Mouse (Mus musculus) mouse trophoblast stem cell (cell line): Measurements from ENCODE around the gene Tob2.

ENCODE experiments used
- in situ Hi-C, 2 experiments: fragments of 300-500 bp; cut with MseI, MboI; formaldehyde crosslinking; loops; 2 replicates in 1 of 2; 3 replicates in 1 of 2; pipeline ENCODE4 v1.15.1; 2025

The Tob2 gene

DNA sequence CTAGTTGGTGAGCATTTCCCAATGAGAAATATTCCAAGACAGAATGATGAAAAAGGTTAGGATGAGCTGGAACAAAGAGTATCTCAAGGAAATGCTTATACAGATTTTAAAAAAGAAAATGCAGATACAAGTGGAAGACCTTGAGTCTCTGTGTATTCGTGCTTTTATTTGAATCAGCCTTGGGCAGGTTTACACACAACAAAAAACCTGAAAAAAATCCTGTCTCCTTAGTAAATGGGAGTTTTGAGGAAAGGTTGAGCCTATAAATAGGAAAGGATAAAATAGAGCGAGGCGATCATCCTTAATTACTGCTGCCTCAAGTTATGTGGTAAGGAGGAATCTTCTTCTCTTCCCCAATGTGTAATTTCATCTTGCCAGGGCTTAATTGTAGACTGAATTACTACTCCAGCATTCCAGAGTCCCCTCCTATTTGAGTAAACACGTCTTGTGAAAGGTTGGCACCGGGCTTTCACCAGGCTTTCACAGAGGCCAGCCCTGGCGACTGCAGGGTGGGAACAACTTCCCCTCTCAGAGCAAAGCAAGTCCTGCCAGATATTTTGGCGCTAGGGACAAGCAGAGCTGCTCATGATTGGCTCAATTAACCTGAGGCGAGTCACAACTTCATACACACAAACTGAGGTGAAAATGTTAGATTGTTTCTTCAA is 2.0 kb upstream of the Tob2 start:
- in situ Hi-C loops, result no loop called here

DNA sequence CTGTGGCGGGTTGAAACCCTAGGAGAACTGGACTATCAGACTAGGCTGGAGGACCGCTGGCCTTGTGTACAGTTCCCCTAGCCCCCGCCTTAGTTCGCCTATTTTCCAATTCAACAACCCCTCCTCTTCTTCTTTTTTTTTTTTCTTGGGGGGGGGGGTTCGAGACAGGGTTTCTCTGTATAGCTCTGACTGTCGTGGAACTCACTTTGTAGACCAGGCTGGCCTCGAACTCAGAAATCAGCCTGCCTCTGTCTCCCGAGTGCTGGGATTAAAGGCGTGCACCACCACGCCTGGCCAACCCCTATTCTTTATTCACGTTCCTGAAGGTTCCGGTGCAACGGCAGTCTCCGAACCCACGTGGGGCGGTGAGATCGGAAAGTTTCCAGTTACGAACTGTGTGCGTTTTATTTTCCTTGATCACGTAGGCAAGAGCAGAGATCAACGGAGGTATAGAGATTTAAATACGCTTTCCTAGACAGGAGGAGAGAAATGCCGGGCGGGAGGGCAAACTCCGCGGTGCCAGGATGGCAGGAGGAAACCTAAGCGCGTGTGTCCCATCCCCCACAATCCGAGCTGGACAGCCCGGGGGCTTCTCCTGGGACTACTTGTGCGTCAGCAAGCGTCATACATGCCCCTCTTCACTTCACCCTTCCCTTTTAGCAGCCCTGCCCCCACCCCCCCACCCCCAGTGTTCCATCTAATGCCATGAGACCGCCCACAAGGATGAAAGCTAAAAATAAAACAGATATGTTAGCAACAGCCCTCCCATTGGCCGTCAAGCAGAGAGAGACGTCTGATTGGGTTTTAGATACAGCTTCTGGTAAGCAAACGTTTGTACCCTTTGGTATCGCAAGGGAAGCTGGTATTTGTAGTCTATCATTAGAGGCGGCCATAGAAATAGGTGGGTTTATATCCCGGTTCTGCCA is 997 bp upstream of the Tob2 start:
- in situ Hi-C loops, result no loop called here

DNA sequence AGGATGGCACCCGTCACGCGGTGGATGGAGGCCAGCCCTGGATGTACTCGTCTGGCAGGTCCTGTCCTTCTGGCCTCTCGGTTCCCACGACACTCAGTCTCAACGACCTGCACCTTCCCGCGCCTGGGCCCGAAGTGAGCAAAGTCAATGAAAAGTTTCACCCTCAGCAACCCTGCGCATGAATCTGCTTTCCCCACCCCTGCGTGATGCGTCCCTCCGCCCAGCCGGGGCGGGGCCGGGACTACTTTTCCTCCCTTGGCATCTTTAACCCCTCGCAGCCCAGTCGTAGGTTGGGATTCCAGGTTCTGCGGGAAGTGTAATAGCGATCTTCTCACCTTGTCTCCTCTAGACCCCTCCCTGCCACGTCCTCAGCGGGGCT is 469 bp downstream of the Tob2 start:
- in situ Hi-C loops, result no loop called here

DNA sequence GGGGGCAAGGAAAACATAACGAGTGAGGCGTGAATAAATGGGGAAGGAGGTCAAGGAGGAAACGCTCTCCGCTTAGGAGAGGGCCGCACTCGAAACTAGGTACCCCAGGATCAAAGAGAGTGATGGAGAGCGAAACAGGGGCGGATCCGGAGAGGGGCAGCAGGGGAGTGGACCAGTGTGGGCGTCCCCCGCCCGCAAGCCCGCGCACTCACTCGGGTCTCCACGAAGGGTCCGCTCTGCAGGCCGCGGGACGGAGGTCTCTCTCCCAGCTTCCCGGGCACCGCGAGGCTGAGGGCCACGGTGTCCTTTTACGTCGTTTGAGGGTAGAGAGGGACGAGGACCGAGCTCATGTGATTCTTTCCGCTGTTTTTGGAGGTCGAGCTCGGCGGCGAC is 876 bp downstream of the Tob2 start:
- in situ Hi-C loops, result no loop called here

DNA sequence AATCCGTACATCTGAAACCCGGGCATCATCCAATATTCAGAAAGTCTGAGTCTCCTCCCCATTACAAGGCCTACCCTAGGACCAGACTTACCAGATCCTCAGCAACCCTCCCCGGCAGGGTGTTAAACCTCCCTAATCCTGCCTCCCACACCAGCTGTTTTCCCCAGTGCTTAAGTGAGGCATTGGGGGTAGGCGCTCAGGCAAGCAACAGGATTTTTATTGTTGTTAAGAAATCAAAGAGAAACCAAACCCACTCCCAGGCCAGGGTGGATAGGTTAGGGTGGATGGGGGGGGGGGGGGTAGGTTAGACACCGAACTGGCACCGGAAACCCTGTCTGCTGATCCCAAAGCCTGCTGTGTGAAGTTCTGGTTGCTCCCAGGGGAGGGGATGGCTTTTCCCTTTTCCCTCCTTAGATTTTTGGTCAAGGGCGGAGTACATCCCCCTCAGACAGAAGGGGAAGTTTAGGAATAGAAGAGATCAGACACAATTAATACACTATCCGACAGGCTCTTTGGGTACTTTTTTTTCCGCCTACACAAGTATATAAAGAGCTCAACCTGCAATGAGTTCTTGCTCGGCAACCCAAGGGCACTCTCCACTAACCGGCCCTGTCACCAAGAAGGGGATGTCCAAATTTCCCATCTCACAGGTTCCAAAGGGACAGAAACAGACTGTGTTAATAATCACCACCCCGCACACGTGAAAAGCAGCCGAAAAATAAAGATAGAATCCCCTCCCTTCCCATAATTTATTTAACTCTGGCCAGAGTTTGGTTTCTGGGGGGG is 1.5 kb downstream of the Tob2 start:
- in situ Hi-C loops, result no loop called here

DNA sequence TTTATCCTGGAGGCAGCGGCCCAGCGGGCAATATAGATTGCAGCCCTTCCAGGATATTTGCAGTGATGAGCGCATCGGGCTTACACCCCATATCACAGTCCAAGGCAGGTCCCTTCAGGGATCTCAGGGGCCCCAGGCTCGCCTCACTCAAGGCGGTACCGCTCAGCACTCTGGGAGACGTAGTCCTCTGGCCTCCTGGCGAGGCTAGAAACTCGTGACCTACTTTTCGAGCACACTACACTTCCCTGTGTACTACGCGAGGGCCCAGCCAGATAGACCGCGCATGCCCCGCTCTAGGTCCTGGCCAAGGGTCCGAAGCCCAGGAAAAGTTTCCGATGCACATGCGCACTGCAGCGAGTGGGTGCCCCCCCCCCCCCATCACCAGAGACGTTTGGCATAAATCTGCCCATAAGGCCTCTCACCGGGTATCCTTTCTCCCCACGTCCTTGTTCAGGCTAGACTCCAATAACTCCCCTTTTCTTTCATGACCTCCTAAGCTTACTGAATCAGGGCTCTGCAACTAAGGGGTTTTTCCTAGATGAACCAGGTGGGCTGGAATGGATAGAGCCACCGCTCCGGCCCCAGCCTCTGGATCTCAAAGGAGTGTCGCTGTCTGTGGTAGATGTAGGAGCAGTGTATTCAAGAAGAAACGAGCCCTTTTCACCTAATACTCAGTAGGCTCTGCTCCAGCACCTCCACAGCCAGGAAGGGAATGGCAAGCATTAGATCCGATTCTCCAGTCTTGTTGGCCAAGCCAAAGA is 2.4 kb downstream of the Tob2 start:
- in situ Hi-C loops, result no loop called here

DNA sequence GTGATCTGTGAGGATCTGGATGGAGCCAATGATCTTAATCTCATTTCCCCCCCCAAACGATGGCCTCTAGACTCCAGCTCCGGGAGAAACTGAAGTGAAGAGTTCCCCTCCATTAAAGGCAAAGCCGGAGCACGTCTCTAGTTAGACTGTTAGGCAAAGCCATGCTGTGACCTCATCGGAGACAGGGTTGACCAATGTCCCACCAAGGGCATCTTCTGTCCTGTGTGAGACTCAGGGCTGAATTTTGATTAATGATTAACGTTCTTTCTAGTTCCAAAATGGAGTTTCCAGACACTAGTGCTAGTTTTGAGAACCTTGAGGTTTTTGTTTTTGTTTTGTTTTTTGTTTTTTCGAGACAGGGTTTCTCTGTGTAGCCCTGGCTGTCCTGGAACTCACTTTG is 5.5 kb downstream of the Tob2 start:
- in situ Hi-C loops, result no loop called here

DNA sequence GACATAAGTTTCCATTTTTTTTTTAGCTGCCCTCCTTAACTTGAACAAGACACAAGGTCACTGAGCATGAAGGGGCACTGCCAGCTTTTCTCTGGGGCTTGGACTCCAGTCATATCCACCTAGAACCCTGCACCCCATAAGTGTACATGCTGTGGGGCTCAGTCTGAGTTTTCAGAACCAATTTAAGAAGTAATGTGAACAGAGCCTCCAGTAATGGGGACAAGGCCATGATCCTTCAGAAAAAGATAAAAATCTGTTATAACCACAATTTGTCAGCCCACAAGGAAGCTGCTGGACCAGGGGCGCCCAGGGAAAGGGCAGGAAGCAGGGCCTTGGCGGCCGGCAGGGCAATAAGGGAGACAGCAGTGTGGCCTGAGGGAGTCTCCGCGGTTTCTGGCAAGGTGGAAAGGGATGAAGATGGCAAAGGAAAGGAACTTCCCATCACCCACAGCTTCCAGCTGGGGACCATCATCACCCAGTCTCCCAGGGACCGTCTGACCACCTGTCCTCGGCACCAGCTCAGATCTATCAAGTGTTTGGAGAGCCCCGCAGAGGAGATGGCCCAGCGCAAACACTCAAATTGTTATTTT is 6.1 kb downstream of the Tob2 start:
- in situ Hi-C loops, result no loop called here

DNA sequence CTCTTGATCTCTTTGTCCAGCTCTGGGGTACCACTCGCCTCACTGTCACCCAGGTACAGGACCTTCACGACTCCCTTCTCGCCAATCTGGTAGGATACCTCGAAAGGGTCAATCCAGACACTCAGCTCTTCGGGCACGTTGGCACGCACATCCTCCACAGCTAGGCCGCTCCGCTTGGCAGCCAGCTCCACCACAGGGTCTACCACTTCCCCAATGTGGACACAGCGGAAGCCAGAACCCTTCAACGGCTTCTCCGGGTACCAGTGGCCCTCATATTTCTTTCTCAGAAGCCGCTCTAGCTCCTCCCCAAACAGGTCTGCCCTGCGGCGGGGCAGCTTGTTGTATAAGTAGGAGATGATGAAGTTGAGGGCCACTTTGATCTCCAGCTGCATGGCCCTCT is 7.2 kb downstream of the Tob2 start:
- in situ Hi-C loops, result no loop called here

DNA sequence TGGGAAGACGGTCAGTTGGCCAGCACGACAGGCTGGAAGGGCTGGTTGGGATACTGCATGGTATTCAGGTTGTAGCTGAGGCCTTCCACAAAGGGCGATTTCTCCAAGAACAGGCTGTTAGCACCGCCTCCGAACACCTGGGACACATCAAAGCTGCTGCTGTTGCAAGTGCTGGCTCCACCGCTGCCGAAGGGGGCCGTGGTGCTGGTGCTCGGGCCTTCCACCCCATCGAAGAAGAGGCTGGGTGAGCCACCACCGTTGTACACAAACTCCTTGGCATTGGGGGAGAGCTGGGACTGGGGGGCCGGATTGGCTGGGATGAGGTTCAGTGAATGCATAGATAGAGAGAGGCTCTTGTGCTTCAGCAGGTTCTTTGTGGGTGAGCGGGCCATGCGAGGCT is 7.9 kb downstream of the Tob2 start:
- in situ Hi-C loops, result no loop called here

DNA sequence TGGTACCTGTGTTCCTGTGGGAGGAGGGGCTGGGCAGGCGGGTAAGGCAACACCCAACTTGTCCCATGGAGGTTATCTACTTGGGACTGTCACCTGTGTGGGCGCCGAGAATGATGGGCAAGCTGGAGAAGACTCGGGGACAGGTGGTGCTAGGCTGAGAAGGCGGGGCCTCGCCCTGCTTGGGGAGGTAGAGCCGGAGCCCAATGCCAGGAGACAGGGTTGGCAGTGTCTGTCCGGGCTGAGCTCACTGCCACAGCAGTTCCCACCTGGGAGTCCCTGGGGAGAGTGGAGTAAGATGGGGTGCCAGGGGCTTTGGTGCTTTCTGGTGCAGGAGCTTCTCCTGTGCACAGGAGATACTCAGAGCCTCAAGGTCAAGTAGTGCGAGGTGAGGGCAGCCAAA is 9.5 kb downstream of the Tob2 start:
- in situ Hi-C loops, result no loop called here

DNA sequence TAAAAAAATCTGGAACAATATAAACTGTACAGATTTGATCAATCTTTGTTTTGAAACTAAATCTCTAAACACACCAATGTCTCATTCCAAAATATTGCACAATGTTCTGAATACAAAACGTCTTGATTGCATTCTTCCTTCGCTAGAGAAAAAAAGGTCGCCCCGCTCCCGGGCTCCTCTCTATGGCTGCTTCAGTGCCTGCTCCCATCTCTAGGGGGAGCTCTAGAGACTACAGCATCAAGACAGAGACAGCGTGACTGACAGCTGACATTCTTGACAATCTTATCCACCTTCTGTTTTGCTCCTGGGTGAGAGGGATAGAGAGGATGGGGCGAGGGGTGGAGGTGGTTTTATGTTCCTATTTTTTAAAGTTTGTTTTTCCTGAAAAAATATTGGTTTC is 10.3 kb downstream of the Tob2 start:
- in situ Hi-C loops, result no loop called here

DNA sequence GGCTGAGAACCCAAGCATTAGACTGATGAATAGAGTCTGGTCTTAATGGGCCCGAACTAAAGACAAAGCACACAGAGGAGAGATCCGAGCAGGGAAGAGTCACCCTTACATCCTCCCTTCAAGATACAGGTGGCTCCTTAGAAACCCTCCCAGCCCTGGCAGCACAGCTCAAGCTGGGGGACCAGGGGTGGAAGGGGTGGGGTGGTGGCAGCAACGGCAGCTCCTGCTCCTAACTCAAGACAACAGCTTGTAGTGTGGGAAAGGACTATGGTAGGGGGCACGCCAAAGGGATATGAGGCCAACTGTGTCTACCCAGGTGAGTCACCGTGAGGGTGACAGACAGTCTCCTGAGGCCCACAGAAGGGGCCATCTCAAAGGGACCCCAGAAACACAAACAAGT is 10.7 kb downstream of the Tob2 start:
- in situ Hi-C loops, result no loop called here

DNA sequence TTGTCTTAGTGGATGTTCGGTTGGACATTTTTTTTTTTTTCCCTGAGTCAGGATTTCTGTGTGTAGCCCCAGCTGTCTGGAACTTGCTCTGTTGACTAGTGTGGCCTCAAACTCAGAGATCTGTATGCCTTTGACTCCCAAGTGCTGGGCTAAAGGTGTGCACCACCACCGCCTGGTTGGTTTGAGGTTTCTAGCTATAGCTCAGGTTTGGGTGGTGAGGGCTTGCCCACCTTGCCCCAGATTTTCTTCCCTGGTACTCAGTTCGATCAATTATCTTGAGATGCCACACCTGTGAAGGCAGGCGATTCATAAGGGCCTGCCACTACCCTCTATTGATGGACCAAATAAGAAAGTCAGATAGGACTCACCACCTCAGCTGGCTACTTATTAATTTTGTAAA is 11.4 kb downstream of the Tob2 start:
- in situ Hi-C loops, result no loop called here

DNA sequence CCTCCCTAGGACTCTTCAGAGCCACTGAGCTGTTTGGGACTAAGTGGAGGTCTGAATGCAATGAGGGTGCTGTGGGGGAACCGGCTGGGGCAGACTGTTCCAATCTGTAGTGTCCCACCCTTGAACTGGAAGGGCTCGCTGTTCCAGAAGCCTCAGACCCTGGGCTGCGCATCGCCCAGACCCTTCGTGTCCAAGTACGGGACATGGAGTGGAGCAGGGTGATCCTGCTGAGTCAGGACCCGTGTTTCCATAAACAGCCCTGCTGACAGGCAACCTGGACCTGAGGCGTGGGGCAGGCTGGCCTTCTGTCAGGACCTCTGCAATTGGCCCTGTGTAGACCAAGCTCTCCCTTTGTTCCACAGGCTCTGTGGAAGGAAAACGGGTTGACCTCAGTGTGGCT is 11.8 kb downstream of the Tob2 start:
- in situ Hi-C loops, result no loop called here

DNA sequence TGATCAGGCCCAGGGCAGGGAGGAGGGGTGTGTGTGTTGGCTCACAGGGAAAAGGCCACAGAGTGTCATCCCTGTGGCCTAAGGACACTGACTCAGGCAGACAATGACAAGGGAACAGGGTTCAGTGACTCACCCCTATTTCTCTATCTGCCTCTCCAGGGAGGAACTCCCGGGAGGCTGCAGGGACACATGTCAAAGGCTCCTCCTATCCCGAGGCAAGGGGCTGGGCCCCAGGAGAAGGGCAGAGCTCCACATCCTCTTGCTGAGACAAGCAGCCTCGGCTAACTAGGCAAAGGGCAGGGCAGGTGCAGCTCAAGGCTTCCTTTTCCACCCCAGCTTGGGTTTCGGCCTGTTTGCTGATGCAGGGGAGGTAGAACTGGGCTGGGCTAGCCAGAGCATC is 12.9 kb downstream of the Tob2 start:
- in situ Hi-C loops, result no loop called here

DNA sequence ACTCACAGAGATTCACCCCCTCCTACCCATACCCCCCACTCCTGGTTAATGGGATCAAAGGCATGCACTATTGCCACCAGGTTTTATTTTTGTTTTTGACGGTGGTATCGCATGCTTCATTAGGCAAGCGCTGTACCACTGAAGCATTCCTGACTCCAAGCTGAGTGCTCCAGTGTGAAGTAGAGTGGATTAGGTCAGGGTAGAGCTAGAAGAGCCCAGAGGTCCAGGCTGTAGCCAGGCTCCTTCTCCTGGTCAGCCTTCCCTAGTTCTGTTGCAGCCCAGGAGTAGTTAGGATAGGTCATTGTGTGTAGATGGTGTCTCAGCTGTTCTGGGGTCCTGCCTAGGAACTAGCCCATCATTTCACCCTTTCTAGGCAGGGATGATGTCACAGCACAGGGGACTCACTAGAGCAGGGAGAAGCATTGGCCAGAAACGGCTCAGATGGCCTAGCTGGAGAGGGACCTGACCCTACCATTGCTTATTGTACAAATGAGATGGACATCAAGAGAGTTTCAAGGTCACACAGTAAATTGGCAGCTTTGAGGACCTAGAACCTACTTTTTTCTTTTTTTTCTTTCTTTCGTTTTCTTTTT is 13.5 kb downstream of the Tob2 start:
- in situ Hi-C loops, result no loop called here

DNA sequence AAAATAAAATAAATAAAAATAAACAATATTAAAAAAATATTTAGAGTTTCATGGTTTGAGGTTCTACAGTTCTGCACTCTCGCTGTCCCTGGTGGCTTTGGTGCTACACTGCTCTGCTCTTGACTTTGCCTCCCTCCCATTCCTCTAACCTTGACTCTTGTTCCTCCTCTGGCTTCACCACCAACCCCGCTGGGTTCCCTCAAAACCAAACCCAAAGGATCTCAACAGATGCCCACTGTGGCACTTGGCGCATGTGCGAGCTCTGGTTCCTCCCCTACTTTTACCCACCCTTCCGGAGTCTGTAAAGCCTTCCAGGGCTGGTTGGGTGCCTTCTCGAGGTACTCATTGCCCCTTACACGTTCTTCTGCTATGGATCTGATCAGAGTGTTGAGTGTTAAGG is 16.3 kb downstream of the Tob2 start:
- in situ Hi-C loops, result no loop called here

DNA sequence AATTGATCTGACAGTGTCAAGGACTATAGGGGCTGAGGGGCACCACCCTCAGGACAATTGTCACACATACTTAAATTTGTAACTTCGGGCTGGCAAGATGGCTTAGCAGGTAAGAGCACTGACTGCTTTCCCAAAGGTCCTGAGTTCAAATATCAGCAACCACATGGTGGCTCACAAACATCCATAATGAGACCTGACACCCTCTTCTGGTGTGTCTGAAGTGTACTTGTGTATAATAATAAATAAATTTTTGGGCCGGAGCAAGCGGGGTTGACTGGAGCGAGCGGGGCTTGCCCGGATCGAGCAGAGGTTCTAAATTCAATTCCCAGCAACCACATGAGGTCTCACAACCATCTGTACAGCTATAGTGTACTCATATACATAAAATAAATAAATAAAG is 18.3 kb downstream of the Tob2 start:
- in situ Hi-C loops, result no loop called here

DNA sequence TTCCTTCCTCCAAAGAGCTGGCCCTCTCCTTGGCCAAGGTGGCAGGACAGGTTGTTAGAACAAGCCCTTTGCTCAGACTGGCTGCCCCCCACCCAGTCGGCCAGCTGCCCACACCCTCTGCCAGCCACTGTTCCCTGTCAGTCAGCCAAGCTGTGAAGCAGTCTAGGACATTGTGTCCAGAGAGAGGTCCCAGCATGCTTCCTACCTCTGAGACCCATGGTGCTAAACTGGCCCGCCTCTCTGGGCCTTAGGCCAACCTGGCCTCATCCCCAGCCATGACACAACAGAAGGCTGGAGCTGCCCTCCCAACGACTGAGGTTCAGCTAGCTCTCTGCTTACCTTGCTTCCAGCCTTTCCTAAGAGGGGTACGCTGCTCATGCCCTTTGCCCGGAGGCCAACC is 19.0 kb downstream of the Tob2 start:
- in situ Hi-C loops, result no loop called here
